Mouse (Mus musculus) natural killer cell, adult 2 months (primary cell): Measurements from ENCODE around the gene Commd1.

ENCODE experiments used
- DNase-seq, 2 experiments: peaks; one replicate each; pipeline ENCODE4 v3.0.0; 2022; ENCODE audit warnings: low spot score in 2 of 2

The Commd1 gene

GRCm38 (mm10) chr11:22886991-22887390 is 95.2 kb downstream of the Commd1 start:
- no peak for DNase-seq

DNA sequence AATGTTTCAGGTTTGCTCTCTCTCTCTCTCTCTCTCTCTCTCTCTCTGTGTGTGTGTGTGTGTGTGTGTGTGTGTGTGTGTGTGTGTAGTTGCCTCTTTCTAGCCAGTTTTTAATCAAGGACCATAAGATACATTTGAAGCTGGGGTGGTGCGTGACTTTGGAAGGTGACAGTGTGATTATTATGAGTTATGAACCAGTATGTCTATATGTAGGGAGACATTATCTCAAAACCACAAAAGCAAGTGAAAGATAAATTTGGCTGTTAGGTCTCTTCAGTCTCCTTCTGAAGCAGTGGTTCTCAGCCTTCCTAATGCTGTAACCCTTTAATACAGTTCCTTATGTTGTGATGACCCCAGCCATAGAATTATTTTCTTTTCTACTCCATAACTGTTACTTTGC is 96.8 kb downstream of the Commd1 start:
- DNase-seq: no peak

- no peak for DNase-seq
Measured at GRCm38 (mm10) chr11:22883676-22884075, 98.5 kb downstream of the Commd1 start.

GRCm38 (mm10) chr11:22882926-22883325 is 99.3 kb downstream of the Commd1 start:
- no peak for DNase-seq

DNA sequence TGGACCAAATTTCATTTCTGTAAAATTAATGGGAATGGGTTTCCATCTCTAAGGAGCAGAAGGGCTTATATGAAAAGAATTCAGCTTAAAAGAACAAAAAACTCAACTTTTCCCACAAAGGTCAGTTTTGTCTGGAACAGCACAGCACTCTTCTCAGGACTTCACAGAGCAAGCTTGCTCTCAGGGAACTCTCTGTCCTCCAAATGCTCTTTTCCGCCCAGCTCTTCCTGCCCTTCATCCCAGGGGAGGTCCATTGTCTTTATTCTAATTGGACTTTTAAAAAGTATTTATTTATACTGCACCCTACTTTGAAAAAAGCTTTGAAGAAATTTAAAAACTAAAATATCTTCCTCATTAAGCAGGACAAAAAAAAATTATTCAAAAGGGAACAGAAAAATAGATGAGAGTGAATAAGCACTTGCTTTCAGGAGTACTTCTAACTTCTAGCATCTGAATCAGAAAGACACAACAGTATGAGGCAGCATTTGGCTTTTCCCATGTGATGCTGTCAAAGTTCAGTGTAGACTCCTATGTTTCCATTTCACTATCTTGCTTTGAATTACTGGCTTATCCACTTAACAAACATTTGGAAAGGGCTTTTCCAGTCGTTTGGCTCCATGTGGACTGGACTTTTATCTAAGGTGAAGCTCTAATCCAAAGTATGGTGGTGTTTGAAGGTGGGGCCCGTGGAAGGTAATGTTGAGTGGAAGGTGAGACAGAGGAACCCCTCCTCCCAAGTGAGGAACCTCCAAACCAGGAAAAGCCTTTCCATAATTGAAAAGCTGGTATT is 101.6 kb downstream of the Commd1 start:
- DNase-seq: no peak

- DNase-seq: no peak
Measured at GRCm38 (mm10) chr11:22879645-22880044, 102.5 kb downstream of the Commd1 start.

DNA sequence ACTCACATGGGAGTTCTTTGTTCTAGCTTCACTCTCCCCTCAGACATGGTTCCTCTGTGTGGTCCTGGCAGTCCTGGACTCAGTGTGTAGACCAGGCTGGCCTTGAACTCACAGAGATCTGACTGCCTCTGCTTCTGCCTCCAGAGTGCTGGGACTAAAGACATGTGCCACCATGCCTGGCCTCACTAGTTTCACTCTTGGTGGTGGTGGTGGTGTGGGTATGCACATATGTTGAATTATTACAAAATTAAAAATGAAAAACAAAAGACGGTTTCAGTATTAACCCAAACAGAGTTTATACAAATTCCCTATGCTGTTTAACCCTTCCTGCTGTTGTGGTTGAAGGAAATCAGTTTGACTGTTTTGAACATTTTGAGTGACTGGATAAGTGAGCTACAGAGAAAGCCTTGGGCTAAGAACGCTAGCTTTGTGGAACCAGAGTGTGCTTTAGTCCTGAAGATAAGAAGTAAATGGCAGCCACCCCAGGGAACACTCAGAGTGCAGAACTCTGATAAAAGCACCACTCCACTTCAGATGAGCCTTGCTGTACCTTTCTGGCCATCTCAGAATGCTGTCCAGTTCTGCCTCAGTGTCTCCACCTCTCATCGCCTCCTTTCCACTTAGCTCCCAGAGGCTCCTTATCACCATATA is 105.4 kb downstream of the Commd1 start:
- DNase-seq: no peak

- no peak for DNase-seq
Measured at GRCm38 (mm10) chr11:22875279-22875678, 106.9 kb downstream of the Commd1 start.

DNA sequence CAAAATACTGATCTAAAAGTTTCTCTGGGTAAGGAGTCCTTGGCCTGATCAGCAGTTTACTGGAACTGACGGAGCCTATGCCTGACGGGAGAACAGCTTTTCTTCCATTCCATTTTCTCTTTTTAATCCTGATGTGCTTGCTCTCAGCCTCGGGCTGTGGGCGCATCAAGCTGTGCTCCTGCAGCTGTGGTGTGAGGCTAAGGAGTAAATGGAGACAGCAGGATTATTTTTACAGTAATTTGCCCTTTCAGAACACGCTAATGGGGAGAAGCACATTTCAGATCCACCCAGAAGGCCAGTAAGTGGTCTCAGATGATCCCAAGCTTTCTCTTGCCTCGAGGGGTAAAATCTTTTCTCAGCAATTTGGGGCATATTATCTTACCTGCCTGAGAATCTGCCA is 107.4 kb downstream of the Commd1 start:
- DNase-seq: no peak

- no peak for DNase-seq
Measured at GRCm38 (mm10) chr11:22873383-22873782, 108.8 kb downstream of the Commd1 start.

DNA sequence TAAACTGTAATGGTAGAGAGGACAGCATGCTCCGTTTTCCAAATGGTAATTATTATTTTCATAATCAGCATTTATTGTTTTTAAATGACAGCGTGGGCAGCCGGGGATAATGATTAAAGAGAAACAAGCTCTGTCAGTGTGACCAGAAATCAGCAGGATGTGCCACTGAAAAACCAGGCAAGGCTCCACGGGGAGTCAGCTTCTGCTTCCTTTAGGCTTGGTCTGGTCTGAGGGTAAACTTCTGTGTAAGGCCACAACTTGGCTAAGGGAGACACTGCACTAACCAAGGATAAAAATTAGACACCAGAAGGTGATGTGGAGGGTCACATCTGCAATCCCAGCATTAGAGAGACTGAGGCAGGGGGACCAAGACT is 109.9 kb downstream of the Commd1 start:
- DNase-seq: no peak

DNA sequence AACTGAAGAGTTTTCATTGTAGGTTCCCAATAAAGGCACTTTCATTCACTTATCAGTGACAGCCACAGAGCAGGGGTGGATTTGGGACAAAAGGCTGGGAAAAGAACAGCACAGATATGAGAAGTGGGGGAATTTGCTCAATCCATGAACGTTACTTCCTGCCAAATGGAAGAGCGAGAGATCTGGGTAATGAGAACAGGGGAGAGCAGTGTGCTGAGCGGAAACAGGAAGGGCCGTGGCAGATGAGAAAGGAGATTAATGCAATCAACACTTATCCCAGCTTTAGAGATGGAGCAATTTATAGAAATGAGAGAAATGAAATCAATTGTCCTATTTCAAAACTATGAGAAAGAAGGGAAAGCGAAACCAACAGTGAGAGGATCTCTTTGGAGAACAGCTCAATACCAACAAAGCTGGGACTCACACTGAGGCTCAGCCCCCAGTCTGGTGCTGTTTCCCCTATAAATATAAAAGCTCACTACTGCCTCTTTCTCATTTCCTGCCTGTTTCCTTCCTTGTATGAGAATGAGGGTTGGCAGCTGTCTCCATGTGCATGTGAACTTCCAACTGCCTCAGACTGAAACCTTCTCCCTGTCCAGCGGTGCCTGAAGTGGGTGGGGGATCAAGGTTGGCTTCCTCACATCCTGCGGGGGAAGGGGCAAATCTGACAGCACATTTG is 110.4 kb downstream of the Commd1 start:
- DNase-seq: no peak

DNA sequence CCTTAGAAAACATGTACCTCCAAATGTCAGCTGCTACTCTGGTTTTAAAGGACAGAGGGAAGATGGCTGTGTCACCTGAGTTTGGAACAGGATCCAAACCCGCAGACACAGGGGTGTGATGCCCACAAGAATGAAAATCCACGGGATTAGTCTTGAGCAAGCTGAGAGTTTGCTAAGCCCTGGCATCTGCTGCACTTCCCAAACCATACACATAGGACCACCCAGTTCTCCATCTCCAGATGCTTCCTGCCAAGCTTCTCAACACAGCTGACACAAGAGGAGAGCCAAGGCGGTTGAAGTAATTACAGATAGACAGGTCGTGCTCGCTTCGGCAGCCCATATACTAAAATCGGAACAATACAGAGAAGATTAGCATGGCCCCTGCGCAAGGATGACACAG is 113.6 kb downstream of the Commd1 start:
- DNase-seq: no peak

DNA sequence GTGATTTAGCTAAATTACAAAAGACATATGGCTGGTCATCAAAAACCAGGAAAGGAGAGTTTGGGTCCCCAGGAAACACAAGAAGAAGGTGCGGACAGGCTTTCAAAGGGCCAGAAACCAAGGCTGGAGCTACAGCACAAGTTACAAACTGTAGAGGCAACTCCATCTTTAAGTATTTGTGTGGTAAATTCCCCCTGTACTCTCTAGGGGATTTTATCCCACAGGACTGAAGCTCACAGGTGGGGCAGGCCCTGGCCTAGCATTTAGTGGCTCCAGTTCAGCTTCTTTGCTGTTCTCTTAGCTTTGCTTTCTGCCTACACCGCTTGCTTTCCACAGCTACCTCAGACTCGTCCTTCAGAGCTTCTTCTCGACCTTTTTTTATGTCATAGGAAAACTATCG is 114.5 kb downstream of the Commd1 start:
- DNase-seq: no peak

DNA sequence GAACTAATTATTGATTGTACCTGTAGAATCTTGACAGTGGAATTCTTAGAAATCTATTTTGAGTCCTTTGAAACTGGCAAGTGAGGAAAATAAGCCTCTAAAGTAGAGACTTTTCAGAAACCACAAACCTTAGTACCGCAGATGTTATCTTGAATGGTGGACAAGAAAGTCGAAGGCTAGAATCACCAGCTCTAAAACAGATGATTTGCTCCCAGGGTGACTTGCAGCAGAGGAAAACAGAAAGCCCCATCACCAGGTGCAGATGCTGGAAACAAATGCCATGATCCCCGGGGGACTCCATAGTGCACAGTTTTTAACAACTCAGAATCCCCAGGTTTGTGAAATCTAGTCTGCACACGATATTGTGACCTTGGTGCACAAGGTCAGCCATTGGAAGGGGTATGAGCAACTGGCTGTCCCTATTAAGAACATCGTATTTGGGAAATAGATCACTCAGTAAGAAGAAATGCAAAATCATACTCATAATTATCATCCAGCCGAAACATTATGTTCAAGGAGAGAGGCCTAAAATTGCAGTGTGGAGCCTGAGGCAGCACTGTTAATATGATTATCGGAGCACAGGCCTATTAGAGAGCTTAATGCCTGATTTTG is 116.4 kb downstream of the Commd1 start:
- DNase-seq: peak in 1 of 2 experiments; percentile 39

DNA sequence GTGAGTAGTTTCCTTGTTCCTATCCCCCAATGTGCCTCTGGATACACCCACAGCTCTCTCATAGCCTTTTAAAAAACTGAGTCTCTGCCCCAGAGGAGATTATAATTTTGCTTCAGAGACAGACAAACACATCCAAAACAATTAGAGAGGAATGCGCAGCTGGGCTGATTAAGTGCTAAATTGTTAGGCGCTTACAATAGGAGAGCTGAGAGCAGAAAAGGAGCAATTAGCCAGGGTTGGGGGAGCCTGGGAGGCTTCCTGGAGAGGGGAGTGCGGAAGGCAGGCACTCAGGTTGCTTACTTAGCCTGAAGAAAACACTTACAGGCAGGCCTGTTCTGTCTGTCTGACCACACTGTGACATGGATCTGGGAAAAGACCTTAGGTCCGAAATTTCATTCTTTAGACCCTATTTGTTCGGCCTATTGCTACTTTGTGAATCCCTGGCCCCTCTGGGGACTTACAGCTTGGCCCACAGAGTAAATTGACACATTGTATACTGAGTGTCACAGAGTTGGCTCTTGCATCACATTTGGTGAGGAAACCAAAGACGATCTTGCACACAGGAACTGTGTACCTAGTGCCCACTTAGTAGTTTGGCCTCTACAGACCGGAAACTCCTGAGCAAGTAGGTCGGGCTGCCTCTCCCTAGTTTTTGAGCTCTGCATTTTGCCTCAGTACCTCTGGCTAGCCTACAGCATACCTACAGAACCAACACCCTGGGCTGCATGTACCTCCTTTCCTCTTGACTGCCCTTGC is 117.7 kb downstream of the Commd1 start:
- no peak for DNase-seq

DNA sequence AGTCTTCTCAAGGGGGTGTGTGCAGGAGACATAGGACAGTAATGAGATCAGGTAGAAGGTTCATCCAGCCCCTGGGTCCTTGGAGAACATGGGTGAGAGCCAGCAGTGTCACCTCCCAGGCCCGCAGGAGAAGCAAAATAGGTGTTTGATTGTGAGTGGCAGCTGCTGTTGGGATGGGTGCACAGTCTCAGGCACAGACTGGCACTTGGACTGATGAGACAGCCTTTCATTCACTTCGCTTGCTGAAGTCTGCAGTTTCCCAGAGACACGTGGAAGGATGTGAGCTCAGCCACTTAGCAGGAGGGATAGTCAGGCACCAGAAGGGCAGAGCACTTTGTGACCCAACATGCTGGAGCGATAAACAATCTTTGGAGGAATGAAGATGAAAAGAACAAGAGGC is 118.6 kb downstream of the Commd1 start:
- no peak for DNase-seq

GRCm38 (mm10) chr11:22861315-22861714 is 120.9 kb downstream of the Commd1 start:
- DNase-seq: no peak

- peak in 1 of 2 experiments; percentile 58 for DNase-seq
Measured at GRCm38 (mm10) chr11:22860335-22861227, 121.6 kb downstream of the Commd1 start, which contains the start of gene B3gnt2. Gene B3gnt2 (minus strand): TSS chr11:22860961.

DNA sequence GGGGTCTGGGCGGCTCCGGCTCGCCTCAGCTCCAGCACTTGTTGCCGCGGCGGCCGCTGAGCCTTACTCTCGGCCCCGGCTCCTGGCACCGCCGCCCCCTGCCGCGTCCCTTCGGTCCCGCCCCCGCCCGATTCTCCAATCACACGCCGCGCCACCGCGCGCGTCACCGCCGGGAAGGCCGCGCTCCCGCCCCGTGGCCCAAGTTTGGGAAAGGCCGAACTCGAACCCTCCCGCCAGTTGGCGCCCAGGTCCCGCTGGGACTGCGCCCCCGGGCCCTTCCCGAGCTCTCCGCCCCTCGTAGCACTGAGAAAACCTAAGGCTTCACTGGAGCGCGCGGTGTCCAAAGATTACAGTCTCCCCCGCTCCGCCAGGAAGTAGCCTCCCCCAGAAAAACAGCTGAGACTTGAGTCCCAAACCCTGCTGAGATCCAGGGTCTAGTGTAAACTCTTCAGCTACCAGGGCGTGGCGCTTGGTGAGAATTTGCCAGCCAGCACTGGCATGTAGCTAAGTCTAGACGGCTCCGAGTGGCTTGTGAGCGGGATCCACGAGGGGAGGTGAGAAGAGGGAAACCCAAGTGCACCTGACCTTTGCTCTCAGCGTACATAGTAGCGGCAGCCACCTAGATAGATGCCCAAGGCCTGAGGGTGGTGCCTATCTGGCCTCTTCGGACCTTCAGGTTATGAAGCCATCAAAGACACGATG is 122.4 kb downstream of the Commd1 start:
- peak; percentile 73 to 80 for DNase-seq
